Mouse (Mus musculus) heart, postnatal 0 days (tissue): Measurements from ENCODE around the gene Ino80. TPM values are rescaled to one million over a fixed set of nuclear protein-coding genes. Genes with fewer than 3 reads are reported as not detected.

Experiments used
- ATAC-seq: fragments of 200-750 bp; cut with Nextera tagmentation; 2 replicates; pipeline ENCODE4 v1.8.0; 2017; ENCODE audit warnings: low read depth, moderate number of reproducible peaks, moderate library complexity; ENCODE audit not compliant: insufficient read depth
- DNase-seq: peaks from one replicate; pipeline ENCODE4 v3.0.0-alpha.2; 2016; ENCODE audit warnings: low spot score
- H3K27ac ChIP-seq: fragments of 300-500 bp; sonication (generic); 2 replicates; pipeline ENCODE4 v1.5.1; 2014; ENCODE audit warnings: low read depth, mild to moderate bottlenecking
- H3K27me3 ChIP-seq: fragments of 300-500 bp; sonication (generic); 2 replicates; pipeline ENCODE4 v1.6.1; 2014; ENCODE audit warnings: low read length, mixed read lengths; ENCODE audit not compliant: control insufficient read depth, insufficient read depth
- H3K36me3 ChIP-seq: fragments of 300-500 bp; sonication (generic); replicated peaks from 2 replicates; pipeline ENCODE4 v1.6.1; 2014; ENCODE audit warnings: low read length, mixed read lengths; ENCODE audit not compliant: control insufficient read depth, insufficient read depth
- H3K4me1 ChIP-seq: fragments of 300-500 bp; sonication (generic); 2 replicates; pipeline ENCODE4 v1.6.1; 2014; ENCODE audit warnings: antibody characterized with exemption; ENCODE audit not compliant: control insufficient read depth, insufficient read depth
- H3K4me2 ChIP-seq: fragments of 300-500 bp; sonication (generic); 2 replicates; pipeline ENCODE4 v1.6.1; 2014; ENCODE audit warnings: low read depth, mild to moderate bottlenecking, low read length, moderate library complexity
- H3K4me3 ChIP-seq: fragments of 300-500 bp; sonication (generic); 2 replicates; pipeline ENCODE4 v1.5.1; 2014; ENCODE audit warnings: low read depth, low read length
- H3K9ac ChIP-seq: fragments of 300-500 bp; sonication (generic); replicated peaks from 2 replicates; pipeline ENCODE4 v1.6.1; 2014; ENCODE audit warnings: low read depth, low read length, mixed read lengths
- H3K9me3 ChIP-seq: fragments of 300-500 bp; sonication (generic); replicated peaks from 2 replicates; pipeline ENCODE4 v1.6.1; 2016; ENCODE audit warnings: low read length; ENCODE audit not compliant: control insufficient read depth
- CTCF ChIP-seq: IDR thresholded peaks from 2 replicates; pipeline ENCODE4 v1.5.1; 2016; ENCODE audit warnings: antibody characterized with exemption, control low read depth, low read depth
- EP300 ChIP-seq: IDR thresholded peaks from 2 replicates; pipeline ENCODE4 v1.6.1; 2016; ENCODE audit warnings: antibody characterized with exemption, low read depth
- WGBS: fragments of 180-500 bp; shearing (Covaris S2); extraction: QIAGEN DNeasy Blood & Tissue Kit; methylation state at CpG from one replicate; pipeline ENCODE4 v1.1.7; 2014; 5-methylcytosine and 5-hydroxymethylcytosine counted together
- polyA plus RNA-seq: library from polyadenylated mRNA; unstranded; fragments of >200 nt; fragmentation: Nextera tagmentation; extraction: Ambion mirVana; gene quantifications from 2 replicates; pipeline ENCODE4 v1.2.1, GENCODE M21; 2015
- total RNA-seq: library from RNA; depleted of rRNA; stranded (reverse); fragments of >200 nt; gene quantifications from 2 replicates; pipeline ENCODE4 v1.2.3, GENCODE M21; 2014; ENCODE audit warnings: low replicate concordance

The Ino80 gene
- total and polyA plus RNA-seq, 2 experiments from 2014 or later: 1.7 to 7.2 TPM

DNA sequence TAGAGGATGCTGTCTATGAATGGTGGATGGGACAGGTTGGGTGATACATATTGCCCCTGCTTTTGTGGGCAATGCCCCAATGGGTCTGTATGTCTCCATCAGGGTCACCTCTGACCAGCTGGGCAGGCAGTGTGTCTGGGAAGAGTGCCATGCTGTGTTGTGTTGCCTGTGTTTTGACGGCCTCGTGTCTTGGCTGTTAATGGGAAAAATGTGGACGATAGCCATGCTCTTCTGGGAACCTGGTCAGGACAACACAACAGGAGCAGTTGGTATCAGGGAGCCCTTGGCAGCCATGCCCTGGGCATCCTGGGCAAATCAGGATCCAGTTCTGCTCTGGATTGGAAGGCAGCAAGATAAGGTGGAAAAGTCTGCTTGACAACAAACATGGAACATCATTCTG, 122.4 kb downstream of the Ino80 start:
- peak; percentile 78 for ATAC-seq
- no peak overlapping the region for H3K4me3 ChIP-seq
- TF ChIP-seq EP300 (no peak), CTCF (no peak)

DNA sequence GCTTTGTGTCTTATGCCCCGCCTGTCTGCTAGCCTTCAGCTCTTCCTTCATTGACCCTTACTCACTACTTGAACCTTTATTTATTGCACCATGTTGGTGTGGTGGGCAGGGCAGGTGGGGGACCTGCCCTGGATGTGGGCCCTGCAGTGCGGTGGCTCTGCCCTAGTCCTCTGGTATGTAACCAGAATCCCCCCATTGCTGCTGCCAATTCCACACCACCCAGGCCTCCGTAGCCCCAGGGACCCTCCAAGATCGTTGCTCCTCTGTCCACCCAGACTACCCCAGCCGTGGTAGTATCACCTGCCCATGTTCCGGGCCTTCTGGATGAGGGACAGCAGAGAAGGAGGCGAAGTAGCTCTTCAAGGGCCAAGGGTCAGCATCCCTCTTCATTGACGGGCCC, 123.8 kb downstream of the Ino80 start:
- Histone ChIP-seq H3K4me2 (no peak overlapping the region), H3K4me1 (no peaks in the 10 kb centered on the region), H3K36me3 (no peaks in the 10 kb centered on the region), H3K4me3 (no peak overlapping the region), H3K9me3 (no peaks in the 10 kb centered on the region), H3K27ac (no peak overlapping the region), H3K27me3 (0 out of 2 replicates have a peak, but pooled peaks cover 10% of the 10 kb centered on the region), H3K9ac (no peak overlapping the region)
- ATAC-seq (no peak), DNase-seq (no peak)
- 82% methylated on average over 8 of the region's 8 CpGs for WGBS
- no peak for TF ChIP-seq EP300
- no peak for TF ChIP-seq CTCF

More for the DNA sequence above, 122.4 kb downstream of the Ino80 start:
- 43% methylated on average over 3 of the region's 3 CpGs for whole genome bisulfite sequencing
- no peak overlapping the region for H3K9ac ChIP-seq
- 0 out of 2 replicates have a peak, but pooled peaks cover 10% of the 10 kb centered on the region for H3K27me3 ChIP-seq
- DNase-seq: peak; percentile 60
- H3K9me3 ChIP-seq: no peaks in the 10 kb centered on the region
- H3K4me2 ChIP-seq: no peak overlapping the region
- no peak overlapping the region; the same call in 1 of the 2 replicates for H3K27ac ChIP-seq
- H3K4me1 ChIP-seq: no peaks in the 10 kb centered on the region
- H3K36me3 ChIP-seq: no peaks in the 10 kb centered on the region

GRCm38 (mm10) chr2:119350555-119351486, 126.7 kb downstream of the Ino80 start, which contains the start of gene Chac1:
Gene Chac1 (plus strand): TSS chr2:119351229.
- Histone ChIP-seq H3K4me3 (peak within 1 kb of the TSS; percentile 46), H3K4me2 (peak within 1 kb of the TSS; percentile 73), H3K27me3 (0 out of 2 replicates have a peak, but pooled peaks cover 10% of the 10 kb centered on the region), H3K4me1 (no peaks in the 10 kb centered on the region), H3K36me3 (no peaks in the 10 kb centered on the region), H3K9ac (0 out of 2 replicates have a peak within 1 kb of the TSS, but pooled peaks have one; percentile 1), H3K9me3 (no peaks in the 10 kb centered on the region), H3K27ac (no peak within 1 kb of the TSS)
- DNase-seq (no peak), ATAC-seq (peak; percentile 34; the same call in 1 of the 2 replicates)
- 6% methylated on average over 57 of the region's 58 CpGs for WGBS
- TF ChIP-seq CTCF (no peak), EP300 (no peak)

DNA sequence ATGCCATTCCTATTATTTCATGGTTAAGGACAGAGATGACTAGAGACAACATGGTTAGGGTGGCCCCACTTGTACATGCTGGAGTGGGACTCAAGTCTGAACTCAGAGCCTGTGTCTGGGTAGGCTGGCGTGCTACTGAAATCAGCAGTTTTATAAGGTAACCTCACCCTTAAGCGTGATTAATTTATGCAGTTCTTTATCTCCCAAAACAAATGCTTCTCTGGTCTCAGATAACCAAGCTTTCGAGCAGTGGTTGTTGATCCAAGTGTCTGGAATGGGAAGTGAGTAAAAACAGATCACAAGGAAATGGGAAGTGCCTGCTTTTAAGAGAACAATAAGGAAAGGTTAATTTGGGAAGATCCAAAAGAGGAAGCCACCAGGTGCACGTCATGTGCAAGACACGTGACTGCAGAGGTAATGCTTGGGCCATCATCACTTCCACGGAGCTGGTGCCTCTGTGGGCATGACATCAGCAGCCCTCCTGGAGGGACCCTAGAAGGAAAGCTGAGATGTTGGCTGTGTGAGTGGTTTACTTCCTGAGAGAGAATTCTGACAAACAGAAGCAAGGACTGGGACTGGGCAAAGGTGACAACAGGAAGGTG, 132.8 kb downstream of the Ino80 start:
- Histone ChIP-seq H3K4me1 (no peaks in the 10 kb centered on the region), H3K27ac (no peak overlapping the region), H3K4me2 (no peak overlapping the region), H3K9me3 (no peaks in the 10 kb centered on the region), H3K9ac (no peak overlapping the region), H3K27me3 (no peaks in the 10 kb centered on the region), H3K4me3 (no peak overlapping the region), H3K36me3 (no peaks in the 10 kb centered on the region)
- TF ChIP-seq EP300 (no peak), CTCF (no peak)
- ATAC-seq (no peak), DNase-seq (no peak)
- WGBS: 23% methylated on average over 6 of the region's 6 CpGs

DNA sequence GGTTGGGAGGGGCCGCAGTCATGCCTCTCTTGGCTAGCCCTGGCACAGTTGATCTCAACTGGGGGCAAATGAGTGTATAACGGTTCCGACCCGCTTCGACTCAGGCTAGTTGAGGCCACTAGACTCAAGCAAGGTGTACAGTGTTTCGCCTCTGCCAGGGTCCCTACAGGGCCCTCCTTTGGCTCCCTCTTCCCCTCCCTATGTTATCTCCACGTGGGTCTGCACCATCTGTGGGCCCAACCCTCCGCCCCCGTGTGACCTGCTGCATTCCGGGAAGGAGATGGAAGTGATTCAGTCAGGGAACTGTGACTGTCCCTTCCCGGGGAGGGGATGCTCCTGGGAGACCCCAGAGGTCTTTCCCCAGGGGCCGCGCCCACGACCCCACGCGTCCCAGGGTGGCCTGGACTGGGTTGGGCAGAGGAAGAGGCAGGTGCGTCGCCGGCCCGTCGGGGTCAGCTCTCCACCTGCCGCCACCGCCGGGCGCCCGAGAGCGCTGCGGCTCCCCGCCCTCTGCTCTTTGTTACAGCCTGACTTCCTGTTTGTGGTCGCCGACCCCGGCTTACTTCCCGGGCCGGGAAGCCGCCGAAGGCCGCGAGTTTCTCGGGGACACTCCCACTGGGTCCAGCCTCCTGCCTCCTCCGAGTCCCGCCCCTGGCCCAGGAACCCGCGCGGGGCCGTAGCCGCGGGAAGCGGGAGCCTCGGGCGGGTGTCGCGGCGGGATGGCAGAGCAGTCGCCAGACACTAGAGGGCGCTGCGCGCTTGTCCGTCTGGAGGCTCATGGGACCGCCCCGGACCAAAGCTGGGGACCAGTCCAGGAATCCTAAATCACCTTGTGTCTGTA, 139.8 kb downstream of the Ino80 start:
- WGBS: 8% methylated on average over 58 of the region's 60 CpGs
- H3K4me3 ChIP-seq: peak overlapping the region; percentile 51
- TF ChIP-seq CTCF (peak; percentile 79), EP300 (peak; percentile 83; the same call in 1 of the 2 replicates)
- H3K27ac ChIP-seq: peak overlapping the region; percentile 88
- H3K9ac ChIP-seq: peak overlapping the region; percentile 52
- H3K9me3 ChIP-seq: no peaks in the 10 kb centered on the region
- H3K4me2 ChIP-seq: peak overlapping the region; percentile 70
- peaks cover 7% of the 10 kb centered on the region; the same call in 1 of the 2 replicates for H3K4me1 ChIP-seq
- H3K27me3 ChIP-seq: no peaks in the 10 kb centered on the region
- H3K36me3 ChIP-seq: peaks cover under 1% of the 10 kb centered on the region; the same call in 1 of the 2 replicates
- peak; percentile 74 for DNase-seq
- peak; percentile 88 for ATAC-seq
